Mouse (Mus musculus) lung, adult 2 months (tissue): ENCODE data around the gene Celf6.

Source experiments
- CTCF ChIP-seq: fragments of 200-500 bp; IDR thresholded peaks from 2 replicates; pipeline ENCODE4 v1.5.1; 2011; ENCODE audit warnings: mild to moderate bottlenecking, low read length, control low read depth; ENCODE audit not compliant: insufficient read depth
- POLR2A ChIP-seq: fragments of 200-500 bp; IDR thresholded peaks from 2 replicates; pipeline ENCODE4 v1.6.1; 2011; ENCODE audit warnings: low read depth, mild to moderate bottlenecking, control low read depth, low read length, borderline replicate concordance; ENCODE audit errors: extremely low read depth

DNA sequence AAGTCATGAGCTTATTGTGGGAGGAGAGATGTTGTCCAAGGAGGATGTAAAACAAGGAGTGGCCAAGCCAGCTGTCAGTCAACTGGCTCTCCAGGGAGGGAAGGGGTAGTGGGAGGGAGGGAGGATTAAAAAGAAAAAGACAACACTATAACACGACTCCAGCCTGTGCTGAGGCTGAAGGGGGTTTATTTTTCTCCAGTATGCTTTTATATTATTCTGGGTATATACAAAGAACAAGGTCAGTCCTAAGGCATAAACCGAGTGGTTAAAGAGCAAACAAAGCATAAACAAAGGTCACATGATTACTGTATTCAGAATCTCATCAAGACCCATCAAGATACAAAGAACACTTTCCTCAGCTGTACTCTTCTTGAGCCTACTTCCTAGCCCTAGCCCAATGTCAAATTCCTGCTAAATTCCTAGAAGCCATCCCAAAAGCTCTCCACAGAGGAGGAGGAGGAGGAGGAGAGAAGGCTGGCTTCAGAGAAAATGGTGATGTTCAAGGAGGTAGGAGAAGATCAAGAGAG lies 28.7 kb upstream of the Celf6 start:
- TF ChIP-seq CTCF (no peak), POLR2A (no peak)
